Mouse (Mus musculus): ENCODE results near the gene Klc1. TPM values are rescaled to one million over a fixed set of nuclear protein-coding genes. Genes with fewer than 3 reads are reported as not detected.

The Klc1 gene
- polyA plus RNA-seq, 1 experiment from 2014 or later: 117 TPM

GRCm38 (mm10) chr12:111829954-111830353 lies 71.3 kb downstream of the Klc1 start:
- Histone ChIP-seq H3K9ac (no peak overlapping the region), H3K36me3 (peaks cover 99% of the 10 kb centered on the region), H3K27me3 (replicated peaks) (no peaks in the 10 kb centered on the region), H3K9me3 (replicated peaks) (no peaks in the 10 kb centered on the region), H3K27ac (ENCODE audit: poor library complexity, severe bottlenecking) (no peak overlapping the region), H3K4me3 (no peak overlapping the region), H3K4me1 (replicated peaks) (peaks cover 7% of the 10 kb centered on the region; the same call in 1 of the 2 replicates), H3K4me2 (no peak overlapping the region)
- no peak for ATAC-seq (ENCODE audit: insufficient number of reproducible peaks, low FRiP score)
- WGBS: 88% methylated on average over 9 of the region's 9 CpGs

DNA sequence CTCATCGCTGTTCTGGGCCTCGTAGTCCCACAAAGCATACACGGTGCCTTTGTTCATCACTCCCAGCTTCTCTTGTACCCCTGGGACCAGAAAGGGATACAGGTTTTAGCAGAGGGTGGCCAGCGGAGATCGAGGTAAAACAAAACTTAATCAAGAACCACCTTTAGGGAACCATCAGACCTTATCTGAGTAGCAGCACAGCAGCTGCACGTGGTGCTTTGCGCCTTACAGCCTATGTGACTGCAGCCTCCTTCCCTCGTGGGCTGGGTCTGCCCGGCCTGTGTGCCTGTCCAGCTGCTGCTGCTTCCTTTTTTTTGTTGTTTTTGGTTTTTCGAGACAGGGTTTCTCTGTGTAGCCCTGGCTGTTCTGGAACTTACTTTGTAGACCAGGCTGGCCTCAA lies 71.7 kb downstream of the Klc1 start:
- no peak overlapping the region for H3K4me2 ChIP-seq
- no peak overlapping the region for H3K4me3 ChIP-seq
- H3K4me1 ChIP-seq (replicated peaks): peaks cover 7% of the 10 kb centered on the region; the same call in 1 of the 2 replicates
- no peaks in the 10 kb centered on the region for H3K27me3 ChIP-seq (replicated peaks)
- no peaks in the 10 kb centered on the region for H3K9me3 ChIP-seq (replicated peaks)
- no peak overlapping the region for H3K27ac ChIP-seq (ENCODE audit: poor library complexity, severe bottlenecking)
- no peak overlapping the region for H3K9ac ChIP-seq
- 80% methylated on average over 10 of the region's 10 CpGs for WGBS
- peaks cover 99% of the 10 kb centered on the region for H3K36me3 ChIP-seq
- ATAC-seq (ENCODE audit: insufficient number of reproducible peaks, low FRiP score): no peak

DNA sequence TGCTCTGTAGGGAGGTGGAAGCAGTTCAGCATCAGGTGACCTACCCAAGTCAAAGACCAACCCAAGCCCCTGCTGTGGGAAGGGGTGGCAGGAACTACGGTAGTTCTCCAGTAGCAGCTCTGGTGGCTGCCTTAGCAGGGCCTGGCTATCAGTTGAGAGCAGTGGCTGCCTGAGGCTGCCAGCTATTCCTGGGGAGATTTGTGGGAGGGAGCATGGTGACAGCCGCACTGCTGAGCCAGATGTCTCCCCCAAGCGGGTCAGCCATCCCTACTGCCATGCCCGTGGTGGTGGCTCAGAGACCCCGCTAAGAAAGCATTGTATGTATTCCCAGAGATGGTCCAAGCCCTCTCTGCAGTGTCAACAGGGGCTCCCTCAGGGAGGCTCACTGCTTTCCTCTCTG lies 74.0 kb downstream of the Klc1 start:
- ATAC-seq (ENCODE audit: insufficient number of reproducible peaks, low FRiP score): no peak
- Histone ChIP-seq H3K27ac (ENCODE audit: poor library complexity, severe bottlenecking) (no peak overlapping the region), H3K4me3 (no peak overlapping the region), H3K4me1 (replicated peaks) (no peaks in the 10 kb centered on the region), H3K36me3 (peaks cover 96% of the 10 kb centered on the region), H3K9ac (no peak overlapping the region), H3K27me3 (replicated peaks) (no peaks in the 10 kb centered on the region), H3K9me3 (replicated peaks) (no peaks in the 10 kb centered on the region), H3K4me2 (no peak overlapping the region)
- WGBS: 71% methylated on average over 5 of the region's 5 CpGs

DNA sequence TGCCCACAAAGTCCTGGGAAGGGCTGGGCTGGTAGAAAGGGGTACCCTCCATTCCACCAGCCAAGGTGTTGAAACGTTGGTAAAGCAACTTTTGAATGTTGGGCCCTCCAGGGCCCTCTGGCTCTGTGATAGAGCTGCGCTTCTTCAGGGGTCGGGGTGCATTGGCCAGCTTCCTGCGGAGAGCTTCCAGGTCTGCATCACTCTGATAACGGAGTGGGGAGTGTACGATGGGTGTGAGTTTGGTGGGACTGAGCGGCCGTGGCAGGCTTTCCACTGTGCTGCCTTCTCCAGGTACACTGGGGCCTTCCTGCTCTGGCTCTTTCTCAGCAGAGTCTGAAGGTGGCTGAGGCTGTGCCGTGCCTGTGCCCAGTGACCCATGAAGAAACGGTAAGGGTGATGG lies 74.8 kb downstream of the Klc1 start:
- Histone ChIP-seq H3K4me1 (replicated peaks) (no peaks in the 10 kb centered on the region), H3K27me3 (replicated peaks) (no peaks in the 10 kb centered on the region), H3K9me3 (replicated peaks) (no peaks in the 10 kb centered on the region), H3K4me2 (no peak overlapping the region), H3K36me3 (peaks cover 95% of the 10 kb centered on the region), H3K4me3 (no peak overlapping the region), H3K9ac (no peak overlapping the region), H3K27ac (ENCODE audit: poor library complexity, severe bottlenecking) (no peak overlapping the region)
- ATAC-seq (ENCODE audit: insufficient number of reproducible peaks, low FRiP score): no peak
- WGBS: 78% methylated on average over 10 of the region's 10 CpGs

DNA sequence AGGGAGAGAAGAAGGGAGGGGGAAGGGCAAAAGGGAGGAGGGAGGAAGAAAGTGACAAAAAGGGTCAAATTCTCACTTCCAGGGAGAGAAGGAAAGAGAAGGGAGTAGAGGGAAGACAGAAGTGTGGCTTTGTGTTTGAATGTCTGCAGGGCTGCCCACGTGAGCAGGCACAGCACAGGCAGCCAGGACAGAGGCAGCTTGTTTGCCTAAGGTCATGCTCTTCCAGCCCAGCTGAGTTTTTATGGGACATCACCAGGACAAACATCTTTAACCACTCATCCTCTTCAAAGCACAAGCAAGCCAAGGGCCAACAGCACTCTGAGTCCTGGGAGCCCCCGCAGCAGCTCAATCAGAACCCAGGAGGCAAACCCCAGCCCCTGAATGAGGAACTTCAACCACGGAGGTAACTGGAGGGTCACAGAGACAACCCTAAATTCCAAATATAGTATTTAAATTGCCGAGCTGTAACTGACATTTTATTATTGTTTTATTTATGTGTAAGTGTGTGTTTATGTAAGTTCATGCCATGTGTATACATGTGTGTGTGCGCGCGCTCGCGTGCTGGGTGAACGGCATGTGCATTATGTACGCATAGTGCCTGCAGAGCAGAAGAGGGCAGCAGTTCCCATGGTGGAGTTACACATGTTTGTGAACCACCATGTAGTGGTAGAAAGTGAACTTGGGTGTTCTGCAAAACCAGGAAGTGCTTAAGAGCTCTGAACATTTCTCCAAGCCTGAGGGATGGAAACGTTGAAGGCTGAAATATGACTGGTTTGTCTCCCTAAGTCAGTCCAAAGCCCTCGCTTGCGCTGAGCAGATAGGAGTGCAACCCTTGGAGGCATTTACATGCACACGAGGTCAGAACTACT lies 84.2 kb downstream of the Klc1 start:
- no peak overlapping the region for H3K27ac ChIP-seq (ENCODE audit: poor library complexity, severe bottlenecking)
- peaks cover 54% of the 10 kb centered on the region for H3K36me3 ChIP-seq
- no peak overlapping the region for H3K9ac ChIP-seq
- WGBS: 86% methylated on average over 15 of the region's 15 CpGs
- H3K4me3 ChIP-seq: no peak overlapping the region
- no peaks in the 10 kb centered on the region for H3K27me3 ChIP-seq (replicated peaks)
- H3K9me3 ChIP-seq (replicated peaks): no peaks in the 10 kb centered on the region
- no peak overlapping the region for H3K4me2 ChIP-seq
- ATAC-seq (ENCODE audit: insufficient number of reproducible peaks, low FRiP score): no peak
- H3K4me1 ChIP-seq (replicated peaks): no peaks in the 10 kb centered on the region; the same call in 1 of the 2 replicates

GRCm38 (mm10) chr12:111843470-111843869 lies 84.8 kb downstream of the Klc1 start:
- Histone ChIP-seq H3K36me3 (peaks cover 47% of the 10 kb centered on the region), H3K9ac (no peak overlapping the region), H3K9me3 (replicated peaks) (no peaks in the 10 kb centered on the region), H3K4me3 (no peak overlapping the region), H3K4me1 (replicated peaks) (peaks cover 5% of the 10 kb centered on the region), H3K27me3 (replicated peaks) (no peaks in the 10 kb centered on the region), H3K4me2 (no peak overlapping the region), H3K27ac (ENCODE audit: poor library complexity, severe bottlenecking) (no peak overlapping the region)
- no peak for ATAC-seq (ENCODE audit: insufficient number of reproducible peaks, low FRiP score)
- WGBS: 46% methylated on average over 2 of the region's 2 CpGs

GRCm38 (mm10) chr12:111845953-111846352 lies 87.3 kb downstream of the Klc1 start:
- no peak overlapping the region for H3K4me3 ChIP-seq
- H3K27me3 ChIP-seq (replicated peaks): no peaks in the 10 kb centered on the region
- H3K4me2 ChIP-seq: no peak overlapping the region
- peaks cover 8% of the 10 kb centered on the region for H3K4me1 ChIP-seq (replicated peaks)
- WGBS: 90% methylated on average over 4 of the region's 4 CpGs
- H3K36me3 ChIP-seq: peaks cover 26% of the 10 kb centered on the region
- no peak overlapping the region for H3K27ac ChIP-seq (ENCODE audit: poor library complexity, severe bottlenecking)
- no peak overlapping the region for H3K9ac ChIP-seq
- no peaks in the 10 kb centered on the region for H3K9me3 ChIP-seq (replicated peaks)
- no peak for ATAC-seq (ENCODE audit: insufficient number of reproducible peaks, low FRiP score)

DNA sequence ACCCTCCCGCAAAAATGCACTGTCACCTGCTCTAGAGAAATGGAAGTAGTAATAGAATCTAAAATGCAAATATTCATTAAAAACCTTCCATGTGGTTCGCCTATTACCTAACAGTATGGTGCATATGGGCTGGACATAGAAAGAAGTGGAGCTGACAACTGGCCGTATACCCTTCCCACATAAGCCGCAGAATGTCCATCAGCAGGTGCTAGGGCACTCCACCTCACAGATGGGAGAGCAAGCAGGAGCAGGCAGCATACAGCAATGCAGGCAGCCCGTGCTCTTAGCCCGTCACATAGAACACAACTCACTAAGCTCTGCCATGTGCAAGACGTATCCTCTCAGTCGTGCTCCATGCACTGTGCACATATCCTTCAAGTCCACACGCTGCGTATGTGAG lies 88.2 kb downstream of the Klc1 start:
- no peak overlapping the region for H3K4me2 ChIP-seq
- ATAC-seq (ENCODE audit: insufficient number of reproducible peaks, low FRiP score): no peak
- peaks cover 8% of the 10 kb centered on the region for H3K4me1 ChIP-seq (replicated peaks)
- peaks cover 18% of the 10 kb centered on the region for H3K36me3 ChIP-seq
- no peaks in the 10 kb centered on the region for H3K27me3 ChIP-seq (replicated peaks)
- H3K9me3 ChIP-seq (replicated peaks): no peaks in the 10 kb centered on the region
- no peak overlapping the region for H3K27ac ChIP-seq (ENCODE audit: poor library complexity, severe bottlenecking)
- no peak overlapping the region for H3K4me3 ChIP-seq
- 89% methylated on average over 10 of the region's 10 CpGs for WGBS
- H3K9ac ChIP-seq: no peak overlapping the region; the same call in 1 of the 2 replicates

DNA sequence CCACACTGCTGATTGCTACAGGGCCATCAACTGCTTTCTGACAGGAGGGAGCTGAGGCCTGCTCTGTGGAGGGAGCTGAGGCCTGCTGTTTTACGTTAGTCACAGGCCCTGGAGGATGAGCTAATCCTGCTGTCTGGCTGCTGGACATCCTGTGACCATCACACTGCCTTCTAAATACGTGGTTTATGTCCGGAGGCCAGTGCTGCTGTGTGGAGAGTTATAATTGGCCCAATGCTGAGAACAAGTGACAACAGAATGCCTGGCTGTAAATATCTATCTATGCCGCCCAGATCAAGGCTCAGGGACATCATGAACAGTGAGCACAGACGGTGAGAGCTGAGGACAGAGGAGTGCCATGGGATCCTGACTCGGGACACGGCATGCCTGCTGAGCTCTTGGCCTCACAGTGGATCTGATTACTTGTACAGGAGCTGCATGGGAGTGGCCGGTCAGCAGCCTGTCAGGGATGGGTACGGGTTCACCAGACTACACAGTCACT lies 89.7 kb downstream of the Klc1 start:
- no peak overlapping the region for H3K4me3 ChIP-seq
- WGBS: 53% methylated on average over 9 of the region's 9 CpGs
- ATAC-seq (ENCODE audit: insufficient number of reproducible peaks, low FRiP score): peak; percentile 33; the same call in 1 of the 2 replicates
- H3K4me2 ChIP-seq: no peak overlapping the region
- peak overlapping the region; percentile 48 for H3K27ac ChIP-seq (ENCODE audit: poor library complexity, severe bottlenecking)
- H3K9me3 ChIP-seq (replicated peaks): no peaks in the 10 kb centered on the region
- H3K36me3 ChIP-seq: peaks cover 8% of the 10 kb centered on the region
- no peaks in the 10 kb centered on the region for H3K27me3 ChIP-seq (replicated peaks)
- 0 out of 2 replicates have a peak overlapping the region, but pooled peaks have one; percentile 36 for H3K9ac ChIP-seq
- H3K4me1 ChIP-seq (replicated peaks): peaks cover 12% of the 10 kb centered on the region

DNA sequence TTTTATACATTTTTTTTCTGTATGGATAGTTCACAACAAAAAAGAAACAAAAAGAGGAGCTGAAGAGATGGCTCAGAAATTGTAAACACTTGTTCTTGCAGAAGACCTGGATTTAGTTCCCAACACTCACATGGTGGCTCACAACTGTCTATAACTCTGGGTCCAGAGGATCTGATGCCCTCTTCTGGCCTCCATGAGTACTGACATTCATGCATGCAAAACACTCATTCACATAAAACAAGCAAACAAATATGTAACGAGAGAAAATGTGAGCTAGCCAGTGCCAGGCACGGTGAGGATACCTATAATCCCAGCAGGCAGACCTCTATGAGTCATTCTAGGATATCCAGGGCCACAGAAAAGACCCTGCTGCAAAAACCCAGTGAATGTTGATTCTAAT lies 92.6 kb downstream of the Klc1 start:
- H3K9ac ChIP-seq: no peak overlapping the region
- no peak overlapping the region for H3K4me3 ChIP-seq
- no peaks in the 10 kb centered on the region for H3K27me3 ChIP-seq (replicated peaks)
- no peaks in the 10 kb centered on the region for H3K9me3 ChIP-seq (replicated peaks)
- H3K4me1 ChIP-seq (replicated peaks): peaks cover 12% of the 10 kb centered on the region
- H3K4me2 ChIP-seq: no peak overlapping the region
- H3K27ac ChIP-seq (ENCODE audit: poor library complexity, severe bottlenecking): no peak overlapping the region
- WGBS: 69% methylated on average over 2 of the region's 2 CpGs
- ATAC-seq (ENCODE audit: insufficient number of reproducible peaks, low FRiP score): no peak
- H3K36me3 ChIP-seq: peaks cover 9% of the 10 kb centered on the region

DNA sequence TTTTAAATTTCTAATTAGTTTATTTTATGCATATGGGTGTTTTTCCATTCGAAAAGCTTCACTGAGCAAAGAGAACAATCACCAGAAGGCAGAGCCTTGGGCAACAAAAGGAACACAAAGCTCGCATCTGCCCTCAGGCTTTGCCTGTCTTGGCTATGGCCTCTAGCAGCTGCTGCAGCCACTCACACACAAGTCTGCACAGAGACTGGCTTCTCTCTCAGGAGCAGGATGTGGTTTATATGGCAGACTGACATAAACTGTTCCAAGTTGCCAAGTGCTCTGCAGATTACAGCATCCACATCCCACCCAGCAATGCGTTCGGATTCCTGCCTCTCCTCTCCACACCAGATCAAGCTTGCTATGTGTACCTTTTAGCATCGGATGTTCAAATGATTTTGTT lies 93.1 kb downstream of the Klc1 start:
- no peaks in the 10 kb centered on the region for H3K27me3 ChIP-seq (replicated peaks)
- 82% methylated on average over 5 of the region's 5 CpGs for WGBS
- ATAC-seq (ENCODE audit: insufficient number of reproducible peaks, low FRiP score): no peak
- H3K4me1 ChIP-seq (replicated peaks): peaks cover 12% of the 10 kb centered on the region
- H3K27ac ChIP-seq (ENCODE audit: poor library complexity, severe bottlenecking): no peak overlapping the region
- no peak overlapping the region for H3K4me3 ChIP-seq
- H3K4me2 ChIP-seq: no peak overlapping the region
- no peak overlapping the region for H3K9ac ChIP-seq
- H3K36me3 ChIP-seq: peaks cover 12% of the 10 kb centered on the region
- H3K9me3 ChIP-seq (replicated peaks): no peaks in the 10 kb centered on the region

All from heart, embryonic 12.5 days (tissue).